9 mouse cellular contexts compared by ENCODE assay signal in genomic region chr8:87835924-87836323, GRCm38 (mm10).
DNase-seq lines count a peak whose midpoint lies in the region; ATAC-seq and TF ChIP-seq lines count a peak whose summit lies in the region.
"Had no signal": no experiment of that assay in that cellular context is flagged by ENCODE, and none has a peak within 500 bp of the region (broad histone marks: within the 10 kb centered on the region; RNA-seq: fewer than 3 reads in every experiment).

No protein-coding gene starts in this region.

- H3K4me1 ChIP-seq in forebrain, postnatal 0 days (ENCODE audit: insufficient read depth), result peaks cover 39% of the 10 kb centered on the region
- H3K4me1 ChIP-seq in limb, embryonic 15.5 days, result peaks cover 75% of the 10 kb centered on the region

- no peak for TF ChIP-seq CTCF in forebrain, postnatal 0 days (IDR thresholded peaks at IDR 0.05; ENCODE audit: low read depth)

- ATAC-seq in forebrain, postnatal 0 days, result no peak
- ATAC-seq in limb, embryonic 15.5 days (ENCODE audit: insufficient number of reproducible peaks, low FRiP score, low TSS enrichment, low read depth), result no peak

- no peaks in the 10 kb centered on the region for H3K9me3 ChIP-seq in forebrain, postnatal 0 days (ENCODE audit: low read length)
- H3K9me3 ChIP-seq in limb, embryonic 15.5 days, result no peaks in the 10 kb centered on the region

- 9% methylated on average over 7 of the region's 7 CpGs for WGBS in forebrain, postnatal 0 days
- 18% methylated on average over 7 of the region's 7 CpGs for WGBS in limb, embryonic 15.5 days

- no peaks in the 10 kb centered on the region for H3K27me3 ChIP-seq in forebrain, postnatal 0 days (ENCODE audit: insufficient read depth, low read length)
- no peaks in the 10 kb centered on the region for H3K27me3 ChIP-seq in limb, embryonic 15.5 days

- peak; percentile 36 for DNase-seq in retina, embryonic 14.5 days (ENCODE audit: low spot score)
- DNase-seq in retina, postnatal 1 day, result no peak
- DNase-seq in forebrain, postnatal 0 days, result no peak
- no peak for DNase-seq in cerebellum, adult 8-10 months
- no peak for DNase-seq in right cerebral cortex, adult 2 months (ENCODE audit: low spot score in 2 of 2)
- no peak for DNase-seq in embryo, embryonic 10.5 days (ENCODE audit: low spot score)
- DNase-seq: cerebellum, postnatal 25 days; left cerebral cortex, postnatal 4 days had no signal

- H3K27ac ChIP-seq in forebrain, postnatal 0 days (ENCODE audit: low read depth, low read length), result peak overlapping the region; percentile 46
- peak overlapping the region; percentile 77 for H3K27ac ChIP-seq in limb, embryonic 15.5 days

- H3K9ac ChIP-seq in forebrain, postnatal 0 days, result no peak overlapping the region
- no peak overlapping the region for H3K9ac ChIP-seq in limb, embryonic 15.5 days

- no peak overlapping the region for H3K4me2 ChIP-seq in forebrain, postnatal 0 days (ENCODE audit: low read depth)
- no peak overlapping the region for H3K4me2 ChIP-seq in limb, embryonic 15.5 days

- H3K4me3 ChIP-seq in forebrain, postnatal 0 days (ENCODE audit: low read depth, low read length), result no peak overlapping the region
- H3K4me3 ChIP-seq in limb, embryonic 15.5 days, result no peak overlapping the region

- no peaks in the 10 kb centered on the region for H3K36me3 ChIP-seq in forebrain, postnatal 0 days (ENCODE audit: insufficient read depth)
- H3K36me3 ChIP-seq in limb, embryonic 15.5 days, result no peaks in the 10 kb centered on the region
